Mouse (Mus musculus): ENCODE measurements around the gene Cbx5. TPM values are rescaled to one million over a fixed set of nuclear protein-coding genes. Genes with fewer than 3 reads are reported as not detected.
A peak's percentile ranks its signal among the peaks of the same experiment; 100 is the strongest.

Gene Cbx5
- total RNA-seq, 4 experiments from 2014 or later, result 174 to 198 (median 181) TPM

DNA sequence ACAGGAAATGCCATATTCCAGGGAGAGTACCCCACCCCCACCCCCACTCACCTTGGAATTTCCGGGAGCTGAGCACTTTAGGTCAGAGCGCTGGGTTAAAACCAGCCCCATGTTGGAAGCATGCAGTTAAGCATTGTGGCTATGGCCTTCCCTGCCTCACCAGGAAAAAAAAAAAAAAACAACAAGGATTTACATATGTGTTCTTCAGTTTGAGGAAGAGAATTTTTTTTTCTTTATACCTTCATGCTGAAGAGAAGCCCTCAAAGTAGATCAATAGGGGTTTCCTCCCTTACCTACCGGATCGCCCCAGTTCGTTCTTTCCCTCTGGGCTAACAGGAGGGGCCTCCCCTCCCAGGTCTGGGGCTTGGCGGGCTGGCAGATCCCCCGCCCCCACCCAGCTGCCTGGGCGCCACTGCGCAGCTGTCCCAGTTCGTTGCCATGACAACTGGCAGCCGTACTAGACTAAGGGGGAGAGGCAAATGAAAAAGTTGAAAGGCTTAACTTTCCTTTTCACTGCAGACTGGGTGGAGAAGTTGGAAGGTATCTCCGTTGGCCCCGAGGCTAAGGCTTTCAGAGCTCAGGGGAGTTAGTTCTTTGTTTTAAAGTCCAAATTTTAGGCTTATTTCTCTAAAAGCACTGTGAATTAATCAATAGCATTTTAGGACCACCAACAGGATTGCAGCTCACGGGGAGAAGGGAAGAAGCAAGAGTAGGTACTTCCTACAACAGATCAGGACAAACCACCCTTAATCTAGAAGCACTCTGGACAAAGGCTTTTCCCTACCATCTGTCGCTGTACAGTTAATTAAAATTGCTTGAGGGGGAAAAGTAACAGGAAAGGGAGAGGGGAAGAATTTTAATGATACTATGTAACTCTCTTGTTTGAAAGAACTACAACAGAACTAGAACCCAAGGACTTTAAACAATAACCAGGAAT, 24.4 kb downstream of the Cbx5 start:
- DNase-seq (ENCODE audit: low spot score in 2 of 2), result peak; percentile 66 to 90

DNA sequence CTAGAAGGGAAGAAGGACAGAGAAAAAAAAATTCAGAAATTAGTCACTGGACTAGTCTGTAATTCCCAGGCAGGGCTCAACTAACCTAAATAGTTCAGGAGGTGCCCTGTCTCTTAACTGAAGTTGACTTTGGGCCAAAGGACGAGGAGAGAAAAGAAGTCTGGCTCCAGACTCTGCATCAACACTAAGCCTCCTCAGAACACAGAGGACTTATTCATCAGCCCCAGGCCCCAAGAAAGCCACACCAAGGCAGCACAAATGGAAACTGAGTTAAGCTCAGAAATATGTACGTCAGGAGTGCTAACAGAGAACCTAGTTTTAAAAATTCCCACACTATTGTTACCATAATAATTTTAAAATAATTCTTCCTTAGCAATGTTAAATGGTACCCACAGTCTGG, 25.5 kb downstream of the Cbx5 start:
- no peak for DNase-seq (ENCODE audit: low spot score in 2 of 2)

DNA sequence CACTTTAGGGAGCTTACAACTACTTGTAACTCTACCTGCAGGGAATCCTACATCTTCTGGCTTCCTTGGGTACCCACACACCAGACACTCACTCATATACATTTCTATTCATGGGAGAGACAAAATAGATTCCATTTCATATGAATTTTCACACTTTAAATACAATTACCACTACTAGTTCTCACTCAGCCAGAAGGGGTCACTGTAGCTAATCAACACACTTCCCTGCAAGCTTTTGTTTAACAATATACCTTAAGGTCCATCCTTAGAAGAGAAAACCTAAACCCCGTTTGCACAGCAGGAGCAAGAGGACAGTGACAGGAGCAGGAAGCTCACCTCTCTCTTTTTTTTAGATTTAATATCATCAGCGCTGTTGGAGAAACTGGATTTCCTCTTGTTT, 34.5 kb downstream of the Cbx5 start:
- DNase-seq (ENCODE audit: low spot score in 2 of 2), result no peak

DNA sequence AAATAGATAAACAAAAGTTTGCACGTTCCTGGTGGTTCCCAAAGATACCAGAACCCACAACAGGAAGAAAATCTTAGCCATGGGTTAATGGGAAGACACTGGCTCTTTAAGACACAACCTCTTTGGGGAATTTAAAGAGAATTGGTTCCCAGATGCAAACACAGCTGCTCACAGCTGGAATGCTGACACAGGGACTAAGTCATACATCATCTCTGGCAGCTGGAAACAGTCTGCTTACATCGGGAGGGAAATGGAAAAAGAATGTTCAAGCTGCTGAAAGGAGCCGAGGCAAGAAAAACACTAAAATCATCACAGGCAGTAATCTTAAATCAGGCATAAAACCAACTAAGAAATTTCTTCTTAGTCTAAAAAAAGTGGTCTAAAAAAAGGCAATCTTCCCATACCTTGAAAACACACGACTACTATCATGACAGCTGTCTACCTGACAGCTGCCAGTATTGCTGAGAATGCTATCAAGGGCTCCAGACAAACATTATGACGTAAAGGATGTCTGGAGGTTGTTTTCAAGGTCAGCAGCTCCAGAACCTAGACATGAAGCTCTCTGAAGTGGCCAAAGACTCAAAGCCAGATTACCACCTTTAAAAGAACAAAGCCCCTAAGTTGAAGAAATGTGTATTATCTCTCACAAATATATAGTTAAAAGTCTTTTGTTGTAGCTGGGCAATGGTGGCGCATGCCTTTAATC, 37.4 kb downstream of the Cbx5 start:
- no peak for DNase-seq (ENCODE audit: low spot score in 2 of 2)

DNA sequence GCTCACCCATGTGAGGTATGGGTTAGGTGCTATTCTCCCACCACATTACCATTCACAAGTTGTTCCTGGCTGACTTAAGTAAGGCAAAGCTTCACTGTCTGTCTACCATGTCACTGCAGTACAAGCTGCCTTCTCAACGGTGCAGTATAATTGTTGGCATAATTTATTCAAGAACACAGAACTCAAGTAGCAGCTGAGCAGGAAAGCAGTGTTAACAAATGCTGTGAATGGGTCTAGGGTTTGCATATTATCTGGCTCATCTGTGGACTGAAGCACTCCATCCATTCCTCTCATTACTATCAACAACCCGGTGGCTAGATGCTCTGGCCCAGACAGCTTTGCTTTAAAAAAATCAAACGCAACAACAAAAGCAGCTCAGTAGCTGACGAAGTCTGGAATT, 41.8 kb downstream of the Cbx5 start:
- no peak for DNase-seq (ENCODE audit: low spot score in 2 of 2)

DNA sequence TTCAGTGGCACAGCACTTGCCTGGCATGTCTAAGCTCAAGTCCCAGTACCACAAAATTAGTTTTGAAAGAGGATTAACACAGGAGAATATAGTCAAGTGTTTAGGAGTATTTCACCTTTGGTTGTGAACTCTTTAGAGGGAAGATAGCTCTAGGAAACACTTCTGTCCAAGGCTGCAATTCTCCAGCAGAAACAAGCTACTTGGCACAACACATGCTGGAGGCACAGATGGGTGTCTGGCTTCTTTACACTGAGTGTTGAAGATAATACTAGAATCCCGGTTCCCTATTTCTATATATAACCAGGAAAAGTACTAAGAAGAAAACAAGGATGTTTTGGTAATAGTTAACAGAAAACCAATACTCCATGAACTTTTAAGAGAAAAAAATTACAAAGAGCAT, 42.8 kb downstream of the Cbx5 start:
- no peak for DNase-seq (ENCODE audit: low spot score in 2 of 2)

DNA sequence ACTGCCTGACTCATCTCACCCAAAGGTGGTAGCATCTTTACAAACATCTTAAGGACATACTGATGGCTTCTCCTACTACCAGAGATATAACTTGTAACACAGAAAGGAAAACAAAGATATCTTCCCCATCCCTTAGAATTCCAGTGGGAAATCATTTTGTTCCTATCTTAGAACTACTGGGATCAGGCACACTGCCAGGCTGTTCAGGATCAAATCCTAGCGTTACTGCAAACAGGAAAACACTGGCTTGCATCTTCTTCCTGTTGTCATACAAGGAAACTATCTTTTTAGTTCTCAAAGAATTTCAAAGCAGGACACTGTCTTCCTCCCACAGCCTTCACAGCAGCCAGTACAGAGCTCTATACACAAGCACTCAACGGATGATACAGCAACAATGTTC, 46.0 kb downstream of the Cbx5 start:
- DNase-seq (ENCODE audit: low spot score in 2 of 2), result no peak

DNA sequence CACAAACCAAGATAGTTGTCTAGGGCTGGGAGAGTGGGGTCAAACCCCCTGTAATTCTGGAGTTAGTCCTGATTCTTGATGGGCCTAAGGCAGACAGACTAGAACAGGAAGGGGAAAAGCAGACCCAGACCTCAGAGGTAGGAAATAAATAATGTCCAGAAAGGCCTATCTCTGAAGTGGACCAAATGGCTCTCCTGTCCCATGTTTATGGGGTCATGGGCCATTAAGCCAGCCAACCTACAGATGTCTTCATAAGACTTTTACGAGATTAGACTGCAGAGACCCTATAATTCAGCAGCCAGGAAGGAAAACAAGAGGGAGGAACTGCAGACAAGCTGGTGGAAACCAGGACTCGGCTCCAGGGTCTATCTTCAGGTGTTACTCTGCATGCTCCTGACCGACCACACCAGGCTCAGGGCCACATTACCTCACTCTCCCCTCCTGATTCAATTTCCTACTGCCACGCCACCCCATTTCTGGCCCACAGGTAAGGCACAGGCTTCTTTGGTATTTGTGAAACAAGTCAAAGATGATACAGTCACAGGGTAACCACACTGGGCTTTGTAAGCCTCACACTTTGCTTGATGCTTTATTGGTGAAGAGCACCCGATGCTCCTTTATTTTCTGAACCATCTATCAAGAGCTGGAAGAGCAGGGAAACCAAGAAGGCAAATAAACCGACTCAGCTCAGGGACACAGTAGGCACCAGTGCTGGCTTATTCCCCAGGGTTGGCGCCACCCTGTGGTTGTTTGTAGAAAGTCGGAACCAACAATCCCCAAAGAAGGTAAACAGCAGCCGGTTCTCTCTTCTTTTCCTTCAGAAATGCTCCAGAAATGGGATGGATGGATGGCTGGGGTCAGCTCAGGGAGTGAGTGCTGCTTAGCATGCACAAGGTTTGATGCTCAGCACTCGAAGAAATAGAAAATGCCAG, 48.8 kb downstream of the Cbx5 start:
- DNase-seq (ENCODE audit: low spot score in 2 of 2), result no peak

DNA sequence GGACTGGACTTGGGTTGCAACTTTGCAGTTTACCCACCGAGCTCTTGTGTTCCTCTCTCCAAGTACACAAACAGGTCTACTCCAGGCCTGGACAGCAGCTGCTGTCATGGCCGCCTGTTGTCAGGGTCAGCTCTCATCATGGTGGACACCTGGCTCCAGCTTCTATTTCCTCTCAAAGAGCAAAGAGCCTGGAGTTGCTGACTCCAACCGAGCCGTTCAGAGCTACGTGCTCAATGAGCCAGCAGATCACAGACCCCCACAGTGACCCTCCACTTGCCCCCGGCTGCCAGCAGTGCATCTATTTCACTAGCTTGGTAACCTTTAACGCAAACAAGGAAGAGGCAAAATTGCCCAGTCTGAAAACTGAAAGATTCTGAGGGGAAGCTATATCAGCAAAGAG, 49.5 kb downstream of the Cbx5 start:
- no peak for DNase-seq (ENCODE audit: low spot score in 2 of 2)

DNA sequence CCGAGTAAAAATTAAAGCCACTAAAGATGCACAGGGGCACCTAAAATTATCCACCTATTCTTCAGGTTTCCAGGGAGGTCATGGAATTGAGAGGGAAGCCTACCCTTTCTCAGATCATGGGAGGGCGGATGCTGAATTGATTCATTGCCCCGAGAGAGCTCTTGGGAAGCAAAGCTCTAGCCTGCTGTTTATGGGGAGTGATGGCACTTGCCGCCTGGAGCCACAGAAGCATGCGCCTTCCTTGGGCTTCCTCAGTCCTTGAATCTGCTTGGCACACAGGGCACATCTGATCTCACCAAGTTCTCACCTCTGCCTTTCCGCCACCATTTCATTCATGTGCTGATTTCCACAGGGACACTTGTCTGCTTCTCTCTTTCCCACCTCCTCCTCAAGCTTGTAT, 51.8 kb downstream of the Cbx5 start:
- DNase-seq (ENCODE audit: low spot score in 2 of 2), result no peak

DNA sequence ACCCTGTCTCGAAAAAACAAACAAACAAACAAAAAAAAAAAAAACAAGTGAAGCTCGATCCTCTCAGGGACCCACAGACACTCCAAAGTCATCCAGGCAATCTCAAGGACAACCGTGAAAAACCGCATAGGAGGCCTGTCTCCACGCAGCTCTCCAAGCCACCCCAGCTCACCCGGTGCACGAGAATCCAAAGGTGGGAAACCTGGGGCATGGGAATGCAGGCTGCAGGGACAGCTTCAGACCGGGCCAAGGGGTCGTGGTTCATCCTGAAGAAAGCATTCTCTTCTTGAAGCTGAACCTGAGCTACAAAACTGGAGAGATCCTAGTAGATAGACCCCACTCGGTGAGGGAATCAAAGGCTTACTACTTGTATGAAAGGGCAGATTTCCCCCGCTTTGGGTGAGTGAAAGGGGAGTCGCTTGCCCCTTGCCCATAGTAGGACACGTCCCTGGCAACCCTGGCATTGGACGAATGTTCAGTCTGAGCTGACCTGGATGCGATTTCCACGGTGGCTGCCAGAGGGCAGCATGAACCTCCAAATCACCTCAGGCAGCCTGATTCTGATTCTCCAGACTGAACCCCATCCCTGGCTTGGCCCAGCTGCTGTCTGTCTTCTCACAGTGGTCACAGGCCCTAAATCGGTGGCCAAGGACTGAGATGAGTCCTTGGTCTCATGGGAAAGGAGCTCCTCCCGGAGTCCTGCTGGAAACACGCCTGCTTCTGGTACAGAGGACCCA, 54.0 kb downstream of the Cbx5 start:
- DNase-seq (ENCODE audit: low spot score in 2 of 2), result no peak

DNA sequence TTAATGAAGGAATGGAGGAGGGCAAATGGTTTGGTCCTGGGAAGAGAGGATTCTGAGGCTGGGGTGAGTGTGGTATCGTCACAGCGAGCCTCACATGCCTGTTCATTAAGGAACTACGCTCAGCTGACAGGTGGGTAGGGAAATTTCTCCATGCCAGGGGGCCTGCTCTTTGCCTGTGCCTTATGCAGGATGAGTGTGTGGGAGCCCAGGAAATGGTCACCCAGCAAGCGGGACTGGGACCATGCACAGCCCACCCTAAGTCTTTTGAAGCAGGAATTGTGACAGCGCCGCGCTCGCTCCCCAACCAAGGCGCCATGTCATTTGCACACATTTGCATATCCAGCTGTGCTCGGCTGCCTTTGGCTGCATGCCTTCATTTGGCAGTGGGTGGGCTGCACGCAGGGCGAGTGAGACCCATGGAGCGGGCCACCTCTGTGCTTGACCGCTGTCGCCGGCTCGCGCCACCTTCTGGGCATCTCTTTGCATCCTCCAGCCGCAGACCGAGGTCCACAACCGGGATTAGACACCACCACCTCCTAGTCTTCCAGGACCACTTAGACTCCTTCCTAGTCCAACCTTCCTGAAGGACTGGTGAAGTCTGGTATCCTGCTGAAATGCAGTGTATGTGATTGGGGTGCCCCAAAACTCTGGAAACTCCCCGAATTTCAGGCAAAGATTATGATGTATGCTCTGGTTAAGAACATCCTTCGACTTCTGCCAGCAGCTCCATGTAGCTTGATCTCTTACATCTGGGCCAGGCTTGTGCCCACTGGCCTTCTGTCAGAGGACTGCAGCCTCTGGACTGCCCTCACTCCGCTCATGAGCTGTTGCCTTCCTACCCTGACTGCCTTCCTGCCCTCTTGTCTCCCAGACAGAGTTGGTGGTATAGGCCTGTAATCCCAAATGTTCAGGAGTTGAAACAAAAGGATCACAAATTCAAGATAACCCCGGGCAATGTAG, 55.7 kb downstream of the Cbx5 start:
- DNase-seq (ENCODE audit: low spot score in 2 of 2), result no peak

DNA sequence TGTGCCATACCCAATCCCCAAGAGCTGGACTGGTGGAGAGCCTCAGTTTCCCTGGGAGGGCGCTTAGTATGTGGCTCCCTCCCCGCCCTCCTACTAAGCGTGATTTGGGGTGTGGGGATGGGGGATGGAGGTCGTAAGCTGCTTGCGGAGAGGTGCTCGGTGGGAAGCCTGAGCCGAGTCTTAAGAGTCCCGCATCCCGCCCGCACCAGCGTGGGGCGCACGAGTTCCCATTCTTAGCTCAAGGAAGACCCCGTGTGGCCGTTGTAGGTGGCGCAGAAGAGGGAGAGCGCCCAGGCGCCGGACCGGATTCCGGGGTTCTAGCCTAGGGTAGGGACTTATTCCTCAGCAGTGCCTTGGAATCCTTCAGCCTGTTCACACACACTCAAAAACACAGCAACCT, 56.5 kb downstream of the Cbx5 start:
- DNase-seq (ENCODE audit: low spot score in 2 of 2), result no peak

DNA sequence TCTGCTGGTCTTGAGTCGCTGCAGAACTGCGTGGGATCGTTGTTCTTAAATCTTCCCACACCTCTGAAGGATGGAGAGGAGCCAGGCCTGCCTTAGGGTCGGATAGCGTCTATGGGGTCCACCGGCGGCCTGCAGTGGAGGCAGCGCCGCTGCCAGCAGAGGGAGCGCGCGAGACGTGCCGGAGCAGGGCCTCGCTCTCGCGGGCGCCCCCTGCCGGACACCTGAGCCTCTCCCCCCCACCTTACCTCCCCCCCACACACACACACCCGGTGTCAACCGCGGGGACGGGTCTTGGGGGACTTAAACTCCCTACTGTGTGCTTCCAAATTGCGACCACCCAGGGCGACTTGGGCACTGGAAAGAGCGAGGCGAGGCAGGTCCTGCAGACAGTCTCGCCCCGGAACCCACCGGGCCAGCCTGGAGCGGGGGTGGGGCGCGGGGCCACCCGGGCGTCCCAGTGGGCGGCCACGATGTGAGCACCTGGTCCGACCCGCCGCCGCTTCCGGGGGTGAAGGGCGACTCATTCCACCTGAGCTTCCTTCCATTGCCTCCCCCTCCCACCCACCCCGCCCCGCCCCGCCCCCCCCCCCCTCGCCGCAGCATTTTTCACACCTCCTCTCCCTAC, 57.3 kb downstream of the Cbx5 start:
- peak in 1 of 2 experiments; percentile 49 for DNase-seq (ENCODE audit: low spot score in 2 of 2)

DNA sequence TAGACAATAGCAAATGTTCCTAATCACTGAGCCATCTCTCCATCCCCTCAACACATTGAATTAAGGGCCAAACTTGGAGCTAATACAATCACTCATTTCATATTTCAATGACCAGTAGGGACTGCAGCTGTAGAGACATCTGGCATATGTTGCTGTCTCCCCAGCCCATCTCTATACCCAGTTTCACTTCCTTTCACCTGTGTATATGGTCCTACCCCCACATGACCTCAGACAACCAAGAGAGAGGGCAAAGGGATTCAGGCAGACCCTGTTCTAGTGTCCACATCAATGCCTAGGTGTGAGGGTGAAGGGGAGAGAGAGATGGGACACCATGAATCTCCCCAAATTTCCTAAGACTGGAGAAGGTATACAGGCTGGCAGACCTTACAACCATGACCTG, 59.2 kb downstream of the Cbx5 start:
- DNase-seq (ENCODE audit: low spot score in 2 of 2), result no peak

DNA sequence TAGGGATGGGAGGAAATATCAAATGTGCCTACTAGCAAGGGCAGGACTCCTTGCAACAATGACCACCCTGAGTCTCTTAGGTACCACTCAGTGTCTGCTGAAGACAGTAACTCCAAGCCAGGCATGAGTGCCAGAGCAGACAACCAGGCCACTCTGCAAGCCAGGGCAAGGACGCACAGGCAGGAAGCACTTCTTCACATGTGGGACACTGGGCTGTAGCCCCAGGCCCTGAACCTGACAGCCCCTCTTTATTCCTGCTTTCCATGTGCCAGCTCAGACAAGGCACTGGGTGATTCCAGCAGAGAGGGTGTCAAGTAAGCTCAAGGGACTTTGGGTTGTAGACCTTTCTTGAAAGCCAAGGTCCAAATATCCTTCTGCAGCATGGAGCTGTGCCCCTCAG, 60.8 kb downstream of the Cbx5 start:
- DNase-seq (ENCODE audit: low spot score in 2 of 2), result no peak

DNA sequence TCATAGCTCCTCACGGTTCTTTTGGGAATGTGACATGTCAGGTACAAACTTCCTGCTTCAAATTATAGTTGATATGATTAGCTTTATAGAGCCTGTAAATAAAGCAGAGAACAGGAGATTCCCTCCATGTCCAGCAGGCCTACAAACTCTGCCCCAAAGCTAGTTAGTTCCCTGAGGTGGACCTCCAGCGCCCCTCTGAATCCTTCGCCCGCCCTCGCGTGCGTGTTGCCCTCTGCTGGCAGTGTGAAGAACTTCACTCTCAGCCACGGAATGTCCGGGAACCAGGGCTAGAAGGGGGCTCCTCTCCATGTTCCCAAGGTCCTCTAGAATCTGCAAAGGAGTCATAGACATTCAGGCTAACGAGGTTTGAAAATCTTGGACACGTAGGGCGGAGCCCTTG, 61.5 kb downstream of the Cbx5 start:
- no peak for DNase-seq (ENCODE audit: low spot score in 2 of 2)

DNA sequence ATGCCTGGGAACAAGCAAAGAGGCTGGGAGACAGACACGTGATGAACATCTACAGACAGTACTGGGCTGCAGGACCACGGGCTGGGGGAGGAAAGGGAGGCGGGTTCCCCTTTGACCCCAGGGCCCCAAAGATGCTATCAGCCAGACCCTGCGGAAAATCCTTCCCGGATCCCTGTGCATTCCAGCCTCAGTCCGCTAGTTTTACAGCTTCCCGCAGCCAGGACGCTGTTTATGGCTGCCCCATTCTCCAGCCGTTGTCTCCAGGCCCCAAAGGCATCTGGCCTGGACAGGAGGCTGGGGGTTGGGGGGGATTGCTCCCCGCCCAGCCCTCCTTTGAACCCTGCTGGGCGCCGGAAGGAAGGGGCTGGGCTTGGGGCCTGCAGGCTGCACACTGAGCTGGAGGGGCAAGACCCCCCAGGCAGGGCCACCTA, 62.0 kb downstream of the Cbx5 start:
- DNase-seq (ENCODE audit: low spot score in 2 of 2), result no peak

DNA sequence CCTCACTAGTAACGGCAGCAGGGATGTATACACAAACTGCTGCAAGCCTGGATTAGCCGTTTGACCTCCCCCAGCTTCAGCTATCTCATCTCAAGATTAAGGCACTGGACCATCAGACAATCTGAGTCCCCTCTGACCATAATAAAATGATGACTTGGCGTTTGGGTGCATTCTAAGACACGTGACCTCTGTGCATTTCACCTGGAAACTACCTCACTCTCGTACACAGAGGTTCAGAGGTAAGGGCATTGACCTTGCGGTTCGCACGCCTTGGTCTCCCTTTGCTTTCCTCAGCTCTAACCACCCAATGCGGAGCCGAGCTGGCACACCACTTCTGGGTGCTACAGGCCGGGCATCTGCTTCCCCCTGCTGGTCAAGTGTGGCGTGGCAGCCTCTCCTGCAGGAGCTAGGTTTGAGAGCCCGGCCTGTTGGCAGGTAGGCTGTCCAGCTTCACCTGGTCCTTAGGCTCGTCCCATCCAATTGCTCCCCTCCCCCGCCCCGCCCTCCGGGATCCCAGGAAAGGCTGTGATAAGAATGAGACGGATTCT, 62.7 kb downstream of the Cbx5 start:
- peak; percentile 77 to 93 for DNase-seq (ENCODE audit: low spot score in 2 of 2)

Measured in left cerebral cortex, adult 8-10 months (tissue).